Mouse (Mus musculus) testis, postnatal 14 days (tissue): ENCODE data around the gene Ppm1f.
"Not testable (repeated sequence)": the region's sequence is repeated elsewhere in the genome, so short reads cannot be mapped to it uniquely, and the experiment has no call there.

Experiments used
- DNase-seq: peaks from one replicate; pipeline ENCODE4 v3.0.0; 2021; ENCODE audit warnings: low spot score

Gene Ppm1f

GRCm38 (mm10) chr16:16896382-16897055 is at the start of gene Ppm1f:
Gene Ppm1f, plus strand, starts transcription at chr16:16896469.
- DNase-seq: peak; percentile 90

- DNase-seq: no peak
Measured at GRCm38 (mm10) chr16:16849196-16849595, 47.1 kb upstream of the Ppm1f start.

- DNase-seq: no peak
Measured at GRCm38 (mm10) chr16:16852411-16852810, 43.9 kb upstream of the Ppm1f start.

GRCm38 (mm10) chr16:16854836-16855235 is 41.4 kb upstream of the Ppm1f start:
- DNase-seq: no peak

GRCm38 (mm10) chr16:16855541-16855940 is 40.7 kb upstream of the Ppm1f start:
- no peak for DNase-seq

GRCm38 (mm10) chr16:16856054-16856453 is 40.2 kb upstream of the Ppm1f start:
- not testable (repeated sequence) for DNase-seq

- no peak for DNase-seq
Measured at GRCm38 (mm10) chr16:16856731-16857476, 39.4 kb upstream of the Ppm1f start.

GRCm38 (mm10) chr16:16862288-16862687 is 34.0 kb upstream of the Ppm1f start:
- no peak for DNase-seq

- DNase-seq: no peak
Measured at GRCm38 (mm10) chr16:16863978-16864377, 32.3 kb upstream of the Ppm1f start, which contains the start of gene Igll1. Gene Igll1, minus strand, starts transcription at chr16:16863985.

- no peak for DNase-seq
Measured at GRCm38 (mm10) chr16:16865217-16865616, 31.1 kb upstream of the Ppm1f start.

GRCm38 (mm10) chr16:16865696-16866561 is 30.3 kb upstream of the Ppm1f start:
- no peak for DNase-seq

GRCm38 (mm10) chr16:16870241-16870616 is 26.0 kb upstream of the Ppm1f start:
- DNase-seq: no peak

- DNase-seq: peak; percentile 89
Measured at GRCm38 (mm10) chr16:16870617-16871331, 25.5 kb upstream of the Ppm1f start, which contains the start of the genes Top3b and Vpreb1. Gene Top3b, plus strand, starts transcription at chr16:16870736. Gene Vpreb1, minus strand, starts transcription at chr16:16870843.

GRCm38 (mm10) chr16:16879025-16879424 is 17.2 kb upstream of the Ppm1f start:
- DNase-seq: no peak

- DNase-seq: no peak
Measured at GRCm38 (mm10) chr16:16888341-16888740, 7.9 kb upstream of the Ppm1f start.

- no peak for DNase-seq
Measured at GRCm38 (mm10) chr16:16892366-16892765, 3.9 kb upstream of the Ppm1f start.

GRCm38 (mm10) chr16:16896015-16896381 is 271 bp upstream of the Ppm1f start:
- DNase-seq: no peak

GRCm38 (mm10) chr16:16897056-16897584 is 851 bp downstream of the Ppm1f start:
- DNase-seq: no peak

- DNase-seq: no peak
Measured at GRCm38 (mm10) chr16:16902329-16902728, 6.1 kb downstream of the Ppm1f start.

GRCm38 (mm10) chr16:16903188-16903587 is 6.9 kb downstream of the Ppm1f start:
- DNase-seq: no peak

GRCm38 (mm10) chr16:16907799-16908198 is 11.5 kb downstream of the Ppm1f start:
- no peak for DNase-seq
